Mouse (Mus musculus): ENCODE results near the gene H2afv. TPM values are rescaled to one million over a fixed set of nuclear protein-coding genes. Genes with fewer than 3 reads are reported as not detected.

Gene H2afv
- polyA plus RNA-seq, 1 experiment, result 153 TPM

GRCm38 (mm10) chr11:6389483-6389921 lies 54.7 kb downstream of the H2afv start:
- Histone ChIP-seq H3ac (ENCODE audit: control insufficient read depth, insufficient read length, low read depth) (peak overlapping the region; percentile 75), H3K79me3 (ENCODE audit: low read depth) (peaks cover 13% of the 10 kb centered on the region), H3K27me3 (ENCODE audit: control insufficient read depth, insufficient read depth, insufficient read length) (no peaks in the 10 kb centered on the region), H3K79me2 (ENCODE audit: control insufficient read depth, insufficient read depth) (peaks cover 38% of the 10 kb centered on the region), H3K4me3 (ENCODE audit: insufficient read depth, poor library complexity, severe bottlenecking) (peak overlapping the region; percentile 93), H3K36me3 (ENCODE audit: control insufficient read depth, insufficient read depth) (peaks cover 4% of the 10 kb centered on the region)
- TF ChIP-seq USF1 (IDR thresholded peaks at IDR 0.05; ENCODE audit: low read depth), result no peak
- no peak for TF ChIP-seq MYOG (IDR thresholded peaks at IDR 0.05; ENCODE audit: control insufficient read depth, extremely low read depth, insufficient read length)
- TF ChIP-seq MYOD1 (IDR thresholded peaks at IDR 0.05; ENCODE audit: control insufficient read depth, insufficient read length, low read depth), result no peak
- TF ChIP-seq FOSL1 (IDR thresholded peaks at IDR 0.05; ENCODE audit: insufficient read depth, low read length, poor library complexity, severe bottlenecking), result no peak
- no peak for TF ChIP-seq MAX (IDR thresholded peaks at IDR 0.05)
- TF ChIP-seq CEBPB (IDR thresholded peaks at IDR 0.05; ENCODE audit: low read depth), result no peak
- TF ChIP-seq CTCF (IDR thresholded peaks at IDR 0.05; ENCODE audit: control insufficient read depth, insufficient read depth, insufficient read length), result no peak

GRCm38 (mm10) chr11:6388726-6389413 lies 55.4 kb downstream of the H2afv start, which contains the start of gene Zmiz2:
TSS of gene Zmiz2 (plus strand) at chr11:6389074.
- TF ChIP-seq USF1 (IDR thresholded peaks at IDR 0.05; ENCODE audit: low read depth) (no peak), CEBPB (IDR thresholded peaks at IDR 0.05; ENCODE audit: low read depth) (no peak), MAX (IDR thresholded peaks at IDR 0.05) (no peak)
- Histone ChIP-seq H3ac (ENCODE audit: control insufficient read depth, insufficient read length, low read depth) (peak within 1 kb of the TSS; percentile 86), H3K4me3 (ENCODE audit: insufficient read depth, poor library complexity, severe bottlenecking) (peak within 1 kb of the TSS; percentile 93), H3K79me3 (ENCODE audit: low read depth) (peaks cover 13% of the 10 kb centered on the region), H3K27me3 (ENCODE audit: control insufficient read depth, insufficient read depth, insufficient read length) (no peaks in the 10 kb centered on the region), H3K36me3 (ENCODE audit: control insufficient read depth, insufficient read depth) (peaks cover 4% of the 10 kb centered on the region), H3K79me2 (ENCODE audit: control insufficient read depth, insufficient read depth) (peaks cover 38% of the 10 kb centered on the region)

DNA sequence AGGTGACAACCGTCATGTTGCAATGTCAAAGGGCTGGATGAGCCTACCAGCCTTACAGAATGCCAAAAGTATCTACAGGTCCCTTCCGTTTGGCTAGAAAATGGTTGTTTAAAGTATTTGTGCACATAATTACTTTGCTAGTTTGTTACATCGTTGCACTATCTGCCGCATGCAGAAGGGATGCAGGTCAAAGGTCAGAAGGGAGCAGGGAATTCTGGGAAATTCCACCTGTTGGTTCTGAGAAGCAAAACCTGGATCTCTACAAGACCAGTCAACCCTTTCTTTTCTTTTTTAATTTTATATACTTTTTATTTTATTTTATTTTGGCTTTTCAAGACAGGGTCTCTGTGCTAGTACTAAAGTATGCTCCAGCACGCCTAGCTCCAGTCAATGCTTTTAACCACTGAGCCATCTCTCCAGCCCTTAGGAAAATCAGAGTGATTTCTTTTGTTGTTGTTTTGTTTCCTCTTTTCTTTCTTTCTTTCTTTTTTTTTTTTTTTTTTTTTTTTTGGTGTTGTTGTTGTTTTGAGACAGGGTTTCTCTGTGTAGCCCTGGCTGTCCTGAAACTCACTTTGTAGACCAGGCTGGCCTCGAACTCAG lies 56.0 kb downstream of the H2afv start:
- H3K36me3 ChIP-seq (ENCODE audit: control insufficient read depth, insufficient read depth), result peaks cover 4% of the 10 kb centered on the region
- no peaks in the 10 kb centered on the region for H3K27me3 ChIP-seq (ENCODE audit: control insufficient read depth, insufficient read depth, insufficient read length)
- no peak overlapping the region for H3ac ChIP-seq (ENCODE audit: control insufficient read depth, insufficient read length, low read depth)
- peaks cover 13% of the 10 kb centered on the region for H3K79me3 ChIP-seq (ENCODE audit: low read depth)
- no peak overlapping the region for H3K4me3 ChIP-seq (ENCODE audit: insufficient read depth, poor library complexity, severe bottlenecking)
- TF ChIP-seq MYOG (IDR thresholded peaks at IDR 0.05; ENCODE audit: control insufficient read depth, extremely low read depth, insufficient read length), result no peak
- no peak for TF ChIP-seq CTCF (IDR thresholded peaks at IDR 0.05; ENCODE audit: control insufficient read depth, insufficient read depth, insufficient read length)
- no peak for TF ChIP-seq MAX (IDR thresholded peaks at IDR 0.05)
- TF ChIP-seq CEBPB (IDR thresholded peaks at IDR 0.05; ENCODE audit: low read depth), result no peak
- TF ChIP-seq FOSL1 (IDR thresholded peaks at IDR 0.05; ENCODE audit: insufficient read depth, low read length, poor library complexity, severe bottlenecking), result no peak
- no peak for TF ChIP-seq USF1 (IDR thresholded peaks at IDR 0.05; ENCODE audit: low read depth)
- TF ChIP-seq MYOD1 (IDR thresholded peaks at IDR 0.05; ENCODE audit: control insufficient read depth, insufficient read length, low read depth), result no peak
- H3K79me2 ChIP-seq (ENCODE audit: control insufficient read depth, insufficient read depth), result peaks cover 38% of the 10 kb centered on the region

GRCm38 (mm10) chr11:6380916-6381315 lies 63.3 kb downstream of the H2afv start:
- Histone ChIP-seq H3K36me3 (ENCODE audit: control insufficient read depth, insufficient read depth) (no peaks in the 10 kb centered on the region), H3ac (ENCODE audit: control insufficient read depth, insufficient read length, low read depth) (no peak overlapping the region)
- TF ChIP-seq FOSL1 (IDR thresholded peaks at IDR 0.05; ENCODE audit: insufficient read depth, low read length, poor library complexity, severe bottlenecking) (no peak), MYOG (IDR thresholded peaks at IDR 0.05; ENCODE audit: control insufficient read depth, extremely low read depth, insufficient read length) (no peak), MAX (IDR thresholded peaks at IDR 0.05) (no peak), USF1 (IDR thresholded peaks at IDR 0.05; ENCODE audit: low read depth) (no peak), CTCF (IDR thresholded peaks at IDR 0.05; ENCODE audit: control insufficient read depth, insufficient read depth, insufficient read length) (no peak)

More at GRCm38 (mm10) chr11:6380916-6381315, 63.3 kb downstream of the H2afv start:
- no peaks in the 10 kb centered on the region for H3K27me3 ChIP-seq (ENCODE audit: control insufficient read depth, insufficient read depth, insufficient read length)
- no peaks in the 10 kb centered on the region for H3K79me3 ChIP-seq (ENCODE audit: low read depth)
- no peak overlapping the region for H3K4me3 ChIP-seq (ENCODE audit: insufficient read depth, poor library complexity, severe bottlenecking)
- no peaks in the 10 kb centered on the region for H3K79me2 ChIP-seq (ENCODE audit: control insufficient read depth, insufficient read depth)

Small RNA genes within 50 kb of the gene (microRNA-seq; reads per million reads assigned to microRNA genes)
- gene Gm22123 (ENCODE audit: borderline microRNAs expressed), result not detected
- gene Mir7651 (ENCODE audit: borderline microRNAs expressed), result 0.56 reads per million, percentile 11 among the genes with 10 or more reads in this experiment

Other genes starting within 250 kb of the H2afv start
- 0.08 TPM for gene A730071L15Rik, start 244.4 kb downstream of the H2afv start, polyA plus RNA-seq (2012; fragmentation: generic; extraction: Trizol)
- gene Nudcd3, start 244.0 kb downstream of the H2afv start, polyA plus RNA-seq (2012; fragmentation: generic; extraction: Trizol), result 56.1 TPM
- gene Npc1l1, start 214.3 kb downstream of the H2afv start, polyA plus RNA-seq (2012; fragmentation: generic; extraction: Trizol), result 0.01 TPM
- gene Ddx56, start 176.7 kb downstream of the H2afv start, polyA plus RNA-seq (2012; fragmentation: generic; extraction: Trizol), result 77.3 TPM
- 58.0 TPM for gene Tmed4, start 169.6 kb downstream of the H2afv start, polyA plus RNA-seq (2012; fragmentation: generic; extraction: Trizol)
- gene Ogdh, start 152.8 kb downstream of the H2afv start, polyA plus RNA-seq (2012; fragmentation: generic; extraction: Trizol), result 102 TPM
- gene Zmiz2, start 55.4 kb downstream of the H2afv start, polyA plus RNA-seq (2012; fragmentation: generic; extraction: Trizol), result 33.0 TPM
- gene Ppia, start 29.0 kb downstream of the H2afv start, polyA plus RNA-seq (2012; fragmentation: generic; extraction: Trizol), result 4,929 TPM
- 41.0 TPM for gene Purb, start 31.5 kb upstream of the H2afv start, polyA plus RNA-seq (2012; fragmentation: generic; extraction: Trizol)
- 0.04 TPM for gene Myo1g, start 76.5 kb upstream of the H2afv start, polyA plus RNA-seq (2012; fragmentation: generic; extraction: Trizol)
- 90.7 TPM for gene Ccm2, start 102.4 kb upstream of the H2afv start, polyA plus RNA-seq (2012; fragmentation: generic; extraction: Trizol)
- 0.96 TPM for gene Nacad, start 161.6 kb upstream of the H2afv start, polyA plus RNA-seq (2012; fragmentation: generic; extraction: Trizol)
- 116 TPM for gene Tbrg4, start 181.6 kb upstream of the H2afv start, polyA plus RNA-seq (2012; fragmentation: generic; extraction: Trizol)
- gene Wap, start 194.2 kb upstream of the H2afv start, polyA plus RNA-seq (2012; fragmentation: generic; extraction: Trizol), result not detected
- 0.05 TPM for gene Ramp3, start 214.1 kb upstream of the H2afv start, polyA plus RNA-seq (2012; fragmentation: generic; extraction: Trizol)